Mouse (Mus musculus): ENCODE measurements at regions not wholly inside any gene's neighbourhood (a gene's known extent, or its start where the extent isn't known, plus 50 kb on each side); places are given as distances from the start of the nearest gene placed in this dataset.

- Histone ChIP-seq H3K36me3 (ENCODE audit: control insufficient read depth, insufficient read depth) (no peaks in the 10 kb centered on the region), H3K4me1 (replicated peaks; ENCODE audit: control insufficient read depth, insufficient read depth, low read length) (no peaks in the 10 kb centered on the region), H3K4me2 (replicated peaks; ENCODE audit: low read depth) (no peak overlapping the region), H3K27me3 (replicated peaks; ENCODE audit: control insufficient read depth, insufficient read depth, low read length) (no peaks in the 10 kb centered on the region), H3K9ac (ENCODE audit: low read depth, low read length) (no peak overlapping the region), H3K27ac (ENCODE audit: low read depth, low read length) (no peak overlapping the region), H3K9me3 (ENCODE audit: control insufficient read depth) (no peaks in the 10 kb centered on the region), H3K4me3 (ENCODE audit: low read depth, low read length) (no peak overlapping the region)
- no peak for TF ChIP-seq CTCF (IDR thresholded peaks at IDR 0.05; ENCODE audit: low read depth)
- ATAC-seq = no peak
- WGBS = 69% methylated on average over 2 of the region's 2 CpGs
These were observed 274.5 kb upstream of the Zfp507 start for GRCm38 (mm10) chr7:36077271-36077670.

- Histone ChIP-seq H3K36me3 (ENCODE audit: control insufficient read depth, insufficient read depth) (no peaks in the 10 kb centered on the region), H3K9me3 (ENCODE audit: control insufficient read depth) (no peaks in the 10 kb centered on the region), H3K27ac (ENCODE audit: low read depth, low read length) (no peak overlapping the region), H3K27me3 (replicated peaks; ENCODE audit: control insufficient read depth, insufficient read depth, low read length) (no peaks in the 10 kb centered on the region), H3K4me1 (replicated peaks; ENCODE audit: control insufficient read depth, insufficient read depth, low read length) (no peaks in the 10 kb centered on the region), H3K9ac (ENCODE audit: low read depth, low read length) (no peak overlapping the region), H3K4me3 (ENCODE audit: low read depth, low read length) (no peak overlapping the region), H3K4me2 (replicated peaks; ENCODE audit: low read depth) (no peak overlapping the region)
- WGBS = 9% methylated on average over 11 of the region's 11 CpGs
- TF ChIP-seq CTCF (IDR thresholded peaks at IDR 0.05; ENCODE audit: low read depth) = no peak
- no peak for ATAC-seq
These were observed 273.2 kb upstream of the Zfp507 start for GRCm38 (mm10) chr7:36076021-36076441.

GRCm38 (mm10) chr7:36071774-36072173 is 269.0 kb upstream of the Zfp507 start:
- Histone ChIP-seq H3K4me1 (replicated peaks; ENCODE audit: control insufficient read depth, insufficient read depth, low read length) (no peaks in the 10 kb centered on the region), H3K4me3 (ENCODE audit: low read depth, low read length) (peak overlapping the region; percentile 26), H3K9me3 (ENCODE audit: control insufficient read depth) (no peaks in the 10 kb centered on the region), H3K4me2 (replicated peaks; ENCODE audit: low read depth) (peak overlapping the region; percentile 52), H3K27me3 (replicated peaks; ENCODE audit: control insufficient read depth, insufficient read depth, low read length) (no peaks in the 10 kb centered on the region), H3K27ac (ENCODE audit: low read depth, low read length) (no peak overlapping the region), H3K9ac (ENCODE audit: low read depth, low read length) (no peak overlapping the region), H3K36me3 (ENCODE audit: control insufficient read depth, insufficient read depth) (no peaks in the 10 kb centered on the region)
- 10% methylated on average over 13 of the region's 13 CpGs for WGBS
- ATAC-seq = no peak
- TF ChIP-seq CTCF (IDR thresholded peaks at IDR 0.05; ENCODE audit: low read depth) = peak; percentile 80

- 71% methylated on average over 3 of the region's 3 CpGs for WGBS
- H3K9me3 ChIP-seq (ENCODE audit: control insufficient read depth) = no peaks in the 10 kb centered on the region
- no peaks in the 10 kb centered on the region for H3K36me3 ChIP-seq (ENCODE audit: control insufficient read depth, insufficient read depth)
- H3K4me3 ChIP-seq (ENCODE audit: low read depth, low read length) = no peak overlapping the region
- H3K9ac ChIP-seq (ENCODE audit: low read depth, low read length) = no peak overlapping the region
- no peaks in the 10 kb centered on the region for H3K4me1 ChIP-seq (replicated peaks; ENCODE audit: control insufficient read depth, insufficient read depth, low read length)
- no peak overlapping the region for H3K4me2 ChIP-seq (replicated peaks; ENCODE audit: low read depth)
- H3K27ac ChIP-seq (ENCODE audit: low read depth, low read length) = no peak overlapping the region
- no peak for ATAC-seq
- no peak for TF ChIP-seq CTCF (IDR thresholded peaks at IDR 0.05; ENCODE audit: low read depth)
- H3K27me3 ChIP-seq (replicated peaks; ENCODE audit: control insufficient read depth, insufficient read depth, low read length) = no peaks in the 10 kb centered on the region
These were observed 263.9 kb upstream of the Zfp507 start for GRCm38 (mm10) chr7:36066725-36067124.

- Histone ChIP-seq H3K4me2 (replicated peaks; ENCODE audit: low read depth) (no peak overlapping the region), H3K9ac (ENCODE audit: low read depth, low read length) (no peak overlapping the region), H3K36me3 (ENCODE audit: control insufficient read depth, insufficient read depth) (no peaks in the 10 kb centered on the region), H3K9me3 (ENCODE audit: control insufficient read depth) (no peaks in the 10 kb centered on the region), H3K4me1 (replicated peaks; ENCODE audit: control insufficient read depth, insufficient read depth, low read length) (no peaks in the 10 kb centered on the region), H3K4me3 (ENCODE audit: low read depth, low read length) (no peak overlapping the region), H3K27ac (ENCODE audit: low read depth, low read length) (no peak overlapping the region), H3K27me3 (replicated peaks; ENCODE audit: control insufficient read depth, insufficient read depth, low read length) (no peaks in the 10 kb centered on the region)
- no peak for ATAC-seq
- 89% methylated on average over 4 of the region's 4 CpGs for WGBS
- no peak for TF ChIP-seq CTCF (IDR thresholded peaks at IDR 0.05; ENCODE audit: low read depth)
These were observed 258.9 kb upstream of the Zfp507 start for GRCm38 (mm10) chr7:36061679-36062078.

- ATAC-seq = no peak
- H3K36me3 ChIP-seq (ENCODE audit: control insufficient read depth, insufficient read depth) = no peaks in the 10 kb centered on the region
- H3K27ac ChIP-seq (ENCODE audit: low read depth, low read length) = no peak overlapping the region
- WGBS = 66% methylated on average over 4 of the region's 4 CpGs
- H3K4me3 ChIP-seq (ENCODE audit: low read depth, low read length) = no peak overlapping the region
- H3K9me3 ChIP-seq (ENCODE audit: control insufficient read depth) = no peaks in the 10 kb centered on the region
- TF ChIP-seq CTCF (IDR thresholded peaks at IDR 0.05; ENCODE audit: low read depth) = no peak
- no peak overlapping the region for H3K4me2 ChIP-seq (replicated peaks; ENCODE audit: low read depth)
- H3K27me3 ChIP-seq (replicated peaks; ENCODE audit: control insufficient read depth, insufficient read depth, low read length) = no peaks in the 10 kb centered on the region
- H3K9ac ChIP-seq (ENCODE audit: low read depth, low read length) = no peak overlapping the region
- no peaks in the 10 kb centered on the region for H3K4me1 ChIP-seq (replicated peaks; ENCODE audit: control insufficient read depth, insufficient read depth, low read length)
These were observed 257.6 kb upstream of the Zfp507 start for GRCm38 (mm10) chr7:36060426-36060825.

- H3K4me3 ChIP-seq (ENCODE audit: low read depth, low read length) = no peak overlapping the region
- no peak for ATAC-seq
- H3K4me1 ChIP-seq (replicated peaks; ENCODE audit: control insufficient read depth, insufficient read depth, low read length) = no peaks in the 10 kb centered on the region
These were observed 243.2 kb upstream of the Zfp507 start for GRCm38 (mm10) chr7:36046053-36046452.

More at GRCm38 (mm10) chr7:36046053-36046452, 243.2 kb upstream of the Zfp507 start:
- no peaks in the 10 kb centered on the region for H3K9me3 ChIP-seq (ENCODE audit: control insufficient read depth)
- H3K4me2 ChIP-seq (replicated peaks; ENCODE audit: low read depth) = no peak overlapping the region
- no peak for TF ChIP-seq CTCF (IDR thresholded peaks at IDR 0.05; ENCODE audit: low read depth)
- 82% methylated on average over 8 of the region's 8 CpGs for whole genome bisulfite sequencing
- no peaks in the 10 kb centered on the region for H3K27me3 ChIP-seq (replicated peaks; ENCODE audit: control insufficient read depth, insufficient read depth, low read length)
- no peak overlapping the region for H3K9ac ChIP-seq (ENCODE audit: low read depth, low read length)
- H3K36me3 ChIP-seq (ENCODE audit: control insufficient read depth, insufficient read depth) = no peaks in the 10 kb centered on the region
- H3K27ac ChIP-seq (ENCODE audit: low read depth, low read length) = no peak overlapping the region
